Mouse (Mus musculus) hematopoietic stem cell, adult 5-6 weeks (primary cell): ENCODE measurements around the gene Dusp1. TPM values are rescaled to one million over a fixed set of nuclear protein-coding genes. Genes with fewer than 3 reads are reported as not detected.

Experiments
- ATAC-seq, 2 experiments: fragments of 125-278 bp in 1 of 2; replicated peaks in 1 of 2; 2 replicates each; pipeline ENCODE4 v1.8.0; 2016 to 2017; ENCODE audit warnings: inconsistent platforms in 2 of 2, mild to moderate bottlenecking in 2 of 2, moderate number of reproducible peaks in 2 of 2, low read depth in 1 of 2, moderate TSS enrichment in 1 of 2; ENCODE audit not compliant: low FRiP score in 2 of 2, poor library complexity in 2 of 2, severe bottlenecking in 2 of 2, insufficient read depth in 1 of 2, low TSS enrichment in 1 of 2
- total RNA-seq: library from RNA; stranded (forward); fragments of 172-1452, 232-1000 nt; gene quantifications from 2 replicates; pipeline ENCODE4 v1.2.3, GENCODE M21; 2017

The Dusp1 gene
- total RNA-seq, 1 experiment from 2014 or later, result 247 TPM

DNA sequence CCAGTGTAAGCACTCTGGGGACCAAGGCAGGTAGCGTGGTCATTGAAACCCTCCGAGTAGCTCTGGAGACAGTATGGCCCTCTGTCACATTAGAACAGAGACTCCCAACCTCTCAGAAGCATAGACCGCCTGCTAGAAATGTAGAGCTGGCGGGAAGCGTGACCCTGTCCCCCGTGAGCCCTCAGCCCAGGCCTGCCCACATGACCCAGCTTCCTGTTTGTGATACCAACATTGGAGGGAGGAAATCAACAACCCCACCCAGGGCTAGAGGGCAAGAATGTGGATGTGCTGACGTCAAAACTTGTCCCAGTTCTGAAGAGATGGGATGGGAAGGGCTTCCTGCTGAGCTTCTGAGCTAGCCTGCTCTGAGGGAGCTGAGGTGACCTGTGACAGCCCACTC lies 97.0 kb downstream of the Dusp1 start:
- no peak for ATAC-seq

- ATAC-seq, result no peak
Measured at GRCm38 (mm10) chr17:26464481-26464880, 97.4 kb downstream of the Dusp1 start.

DNA sequence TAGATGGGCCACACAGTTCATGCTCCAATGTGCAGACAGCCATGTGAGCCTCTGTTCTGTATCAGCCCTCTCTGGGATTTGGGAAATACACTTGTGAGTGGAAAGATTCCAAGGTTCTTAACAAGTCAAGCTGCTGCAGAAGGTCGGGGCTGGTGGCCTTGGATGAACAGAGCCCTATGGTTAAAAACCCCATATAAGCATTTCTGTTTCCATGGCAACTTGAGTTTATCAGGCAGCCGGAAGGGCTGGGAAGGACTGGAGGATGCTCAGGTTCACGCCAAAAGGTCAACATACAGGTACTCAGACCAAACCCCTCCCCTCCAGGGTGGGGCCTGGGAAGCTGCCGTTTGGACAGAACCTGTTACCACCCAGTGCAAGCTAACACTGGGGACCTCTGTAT lies 97.9 kb downstream of the Dusp1 start:
- ATAC-seq, result no peak

DNA sequence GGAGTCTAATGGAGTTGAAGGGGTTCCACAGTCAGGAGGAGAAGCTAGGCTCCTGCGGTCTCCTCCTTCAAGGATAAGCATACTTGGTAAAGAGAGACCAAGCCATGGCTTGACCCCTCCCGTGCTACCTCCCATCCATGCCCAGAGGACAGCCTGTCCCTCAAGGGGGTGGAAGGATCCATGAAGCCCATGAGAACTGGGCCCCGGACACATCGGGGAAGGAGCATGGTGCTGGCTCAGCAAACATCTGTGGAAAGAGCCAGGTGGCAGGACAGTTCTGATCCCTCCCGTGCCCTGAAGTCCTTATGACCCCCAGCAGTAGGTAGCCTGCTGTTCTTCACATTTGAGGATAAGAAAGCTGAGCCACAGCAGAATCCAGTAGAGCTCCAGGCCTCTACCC lies 98.5 kb downstream of the Dusp1 start:
- ATAC-seq, result no peak

GRCm38 (mm10) chr17:26462634-26463170 lies 99.2 kb downstream of the Dusp1 start:
- ATAC-seq, result peak; percentile 14 to 52; a peak in 2 of 4 replicates

- ATAC-seq, result no peak
Measured at GRCm38 (mm10) chr17:26458049-26458448, 103.9 kb downstream of the Dusp1 start.

- ATAC-seq, result no peak
Measured at GRCm38 (mm10) chr17:26457506-26457905, 104.4 kb downstream of the Dusp1 start.

Other genes with a start within 250 kb of the Dusp1 start
- gene Neurl1b, start 147.3 kb downstream of the Dusp1 start, total RNA-seq, result 4.5 and 7.0 TPM in 2 replicates
- 46.1 and 67.5 TPM in 2 replicates for gene Ergic1, start 639 bp downstream of the Dusp1 start, total RNA-seq
- 208 and 248 TPM in 2 replicates for gene Atp6v0e, start 101.1 kb upstream of the Dusp1 start, total RNA-seq
- 45.1 and 66.0 TPM in 2 replicates for gene Crebrf, start 153.5 kb upstream of the Dusp1 start, total RNA-seq
- 27.1 and 54.0 TPM in 2 replicates for gene Bnip1, start 218.9 kb upstream of the Dusp1 start, total RNA-seq